Mouse (Mus musculus) urinary bladder, postnatal 25 days (tissue): ENCODE results near the gene Zfp618.

Experiments
- DNase-seq: peaks from one replicate; pipeline ENCODE4 v3.0.0; 2022; ENCODE audit warnings: low spot score

The Zfp618 gene

GRCm38 (mm10) chr4:62999321-62999720 is 33.9 kb downstream of the Zfp618 start:
- DNase-seq: no peak

- DNase-seq: no peak
Observed at GRCm38 (mm10) chr4:62999916-63000315, 34.5 kb downstream of the Zfp618 start.

- no peak for DNase-seq
Observed at GRCm38 (mm10) chr4:63000316-63001055, 35.1 kb downstream of the Zfp618 start.

DNA sequence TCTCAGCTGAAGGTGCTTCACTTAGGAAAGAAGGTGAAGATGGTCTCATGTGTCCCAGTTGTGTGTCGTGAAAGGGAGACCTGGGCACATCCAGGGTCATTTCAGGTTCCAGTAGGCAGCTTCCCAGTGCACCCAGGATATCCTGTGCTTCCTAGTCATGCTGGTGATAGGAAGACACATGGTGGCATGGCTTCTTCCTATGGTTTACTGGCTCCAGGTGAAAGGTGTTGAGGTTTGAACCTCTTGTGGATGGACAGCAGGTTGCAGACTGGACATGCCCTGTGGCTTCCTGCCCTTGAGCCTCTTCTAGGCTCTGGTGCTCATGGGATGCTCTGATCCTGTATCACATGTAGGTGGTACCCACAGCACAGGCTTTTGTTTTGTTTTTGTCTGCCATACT is 37.0 kb downstream of the Zfp618 start:
- no peak for DNase-seq

DNA sequence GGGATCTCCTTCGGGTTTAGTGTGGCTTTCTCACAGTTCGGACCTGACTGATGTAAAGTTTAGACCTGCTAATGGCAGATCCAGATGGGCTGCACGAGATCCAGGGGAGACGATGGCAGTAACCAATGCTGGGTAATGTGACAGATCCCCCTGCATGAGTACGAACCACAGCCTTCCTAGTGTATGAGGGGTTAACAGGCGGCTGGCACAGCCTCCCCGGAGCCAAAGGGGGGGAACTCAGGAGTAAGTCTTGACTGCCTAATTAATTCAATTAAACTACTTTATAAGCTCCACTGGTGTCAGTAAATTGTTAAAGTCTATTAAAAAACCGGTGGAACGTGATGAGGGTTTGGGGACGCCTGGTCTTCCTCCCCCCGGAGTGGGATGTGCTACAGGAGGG is 39.1 kb downstream of the Zfp618 start:
- DNase-seq: no peak

DNA sequence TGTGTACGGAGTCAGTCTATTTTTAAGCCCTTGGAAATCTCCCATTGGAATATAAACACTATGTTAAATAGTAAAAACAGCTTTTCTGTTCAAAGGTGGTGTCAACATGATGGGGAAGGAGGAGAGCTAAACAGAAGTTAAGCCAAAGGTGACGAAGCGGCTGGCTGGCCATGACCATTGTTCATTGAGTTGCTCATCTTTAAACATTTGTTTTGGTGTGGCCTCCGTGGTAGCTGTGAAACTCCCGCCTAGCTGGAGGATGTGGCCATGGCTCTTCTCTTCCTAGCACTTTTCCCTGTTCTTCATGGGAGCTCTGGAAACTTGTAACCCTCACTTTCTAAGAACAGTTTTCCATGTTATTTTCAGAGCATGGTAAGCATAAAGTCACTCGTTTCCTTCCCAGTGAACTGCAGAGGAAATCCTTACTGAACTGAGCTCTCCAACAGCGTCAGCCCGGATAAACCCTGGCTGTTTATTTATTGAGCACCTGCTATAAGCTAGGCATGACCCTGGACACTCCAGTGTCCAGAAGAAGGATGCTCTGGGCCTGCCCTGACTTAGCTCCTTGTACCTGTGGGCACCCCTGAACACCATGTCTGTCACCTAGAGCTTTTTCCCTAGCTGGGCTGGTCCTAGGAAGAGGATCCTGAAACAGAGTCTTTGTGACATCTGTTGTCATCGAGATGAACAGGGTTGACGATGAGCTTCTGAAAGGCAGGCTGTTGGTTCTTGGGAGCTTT is 40.2 kb downstream of the Zfp618 start:
- no peak for DNase-seq

GRCm38 (mm10) chr4:63006198-63007155 is 41.1 kb downstream of the Zfp618 start:
- no peak for DNase-seq

DNA sequence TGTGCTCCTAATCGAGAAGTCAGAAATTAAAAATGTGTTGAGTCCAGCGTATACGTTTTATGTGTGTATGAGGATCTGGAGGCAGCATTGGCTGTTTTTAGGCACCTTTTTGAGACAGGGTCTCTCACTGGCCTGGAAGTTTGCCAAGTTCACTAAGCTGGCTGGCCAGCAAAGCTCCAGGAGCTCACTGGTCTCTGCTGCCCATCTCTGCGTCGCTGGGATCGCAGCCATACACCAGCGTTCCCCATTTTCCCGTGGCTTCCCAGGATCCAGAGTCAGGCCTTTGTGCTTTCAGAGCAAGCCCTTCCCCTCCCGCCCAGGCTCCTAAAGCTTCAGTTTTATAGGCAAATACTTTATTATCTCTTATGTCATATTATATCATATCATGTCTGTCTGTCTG is 42.8 kb downstream of the Zfp618 start:
- no peak for DNase-seq

- no peak for DNase-seq
Observed at GRCm38 (mm10) chr4:63008822-63009221, 43.4 kb downstream of the Zfp618 start.

DNA sequence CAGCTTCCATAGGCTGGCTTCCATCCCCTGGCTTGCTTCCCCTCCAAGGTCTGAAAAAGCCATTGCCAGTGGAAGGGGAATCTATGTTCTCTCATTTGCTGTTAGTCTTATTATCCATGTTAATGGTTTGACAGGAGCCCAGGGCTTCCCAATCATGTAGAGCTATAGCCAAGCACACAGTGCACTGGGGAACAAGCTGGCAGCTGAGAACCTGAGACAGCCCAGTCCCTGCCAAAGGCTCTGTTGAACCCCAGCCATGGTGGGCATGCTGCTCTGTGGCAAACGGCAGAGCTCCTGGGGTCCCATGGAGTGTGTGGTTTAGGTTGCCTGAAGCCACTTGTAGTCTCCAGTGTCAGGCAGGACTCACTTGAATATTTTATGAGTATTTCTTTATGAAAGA is 44.4 kb downstream of the Zfp618 start:
- DNase-seq: no peak

DNA sequence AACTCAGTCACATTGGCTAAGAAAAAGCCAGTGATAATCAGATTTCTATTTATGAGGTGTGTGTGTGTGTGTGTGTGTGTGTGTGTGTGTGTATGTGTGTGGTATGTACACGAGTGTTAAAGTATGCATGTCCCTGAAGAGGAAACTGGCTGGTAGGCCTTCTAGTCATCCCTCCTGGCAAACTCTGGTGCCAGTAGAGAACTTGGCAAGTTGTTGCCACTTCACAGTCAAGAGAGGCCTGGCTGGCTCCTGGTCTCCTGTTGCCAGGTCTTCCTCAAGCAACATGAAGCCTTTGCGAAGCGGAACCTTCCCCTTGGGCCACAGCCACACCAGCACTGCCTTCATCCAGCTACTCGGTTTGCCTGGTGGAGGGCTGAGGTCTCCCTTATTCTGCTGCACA is 44.9 kb downstream of the Zfp618 start:
- no peak for DNase-seq

GRCm38 (mm10) chr4:63018616-63019015 is 53.2 kb downstream of the Zfp618 start:
- no peak for DNase-seq

DNA sequence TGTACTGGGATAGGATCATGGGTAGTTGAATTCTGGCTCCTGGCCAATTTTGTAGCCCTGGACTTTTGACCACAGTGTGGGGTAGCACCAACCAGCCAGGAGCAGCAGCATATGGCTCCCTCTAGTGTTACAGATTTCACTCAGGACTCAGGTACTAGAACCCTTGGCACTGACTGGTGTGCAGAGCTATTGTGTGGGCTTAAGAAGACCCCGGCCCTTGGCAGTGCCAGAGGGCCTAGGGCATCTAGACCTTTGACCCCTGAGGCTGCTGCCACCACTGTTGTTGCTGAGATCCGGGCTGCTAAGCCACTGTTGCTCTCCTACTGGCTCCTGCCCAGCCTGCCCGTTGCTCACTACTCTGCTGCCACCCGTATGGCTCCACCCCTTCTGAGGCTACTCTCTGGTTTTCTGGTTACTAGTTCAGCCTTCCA is 54.1 kb downstream of the Zfp618 start:
- DNase-seq: no peak

DNA sequence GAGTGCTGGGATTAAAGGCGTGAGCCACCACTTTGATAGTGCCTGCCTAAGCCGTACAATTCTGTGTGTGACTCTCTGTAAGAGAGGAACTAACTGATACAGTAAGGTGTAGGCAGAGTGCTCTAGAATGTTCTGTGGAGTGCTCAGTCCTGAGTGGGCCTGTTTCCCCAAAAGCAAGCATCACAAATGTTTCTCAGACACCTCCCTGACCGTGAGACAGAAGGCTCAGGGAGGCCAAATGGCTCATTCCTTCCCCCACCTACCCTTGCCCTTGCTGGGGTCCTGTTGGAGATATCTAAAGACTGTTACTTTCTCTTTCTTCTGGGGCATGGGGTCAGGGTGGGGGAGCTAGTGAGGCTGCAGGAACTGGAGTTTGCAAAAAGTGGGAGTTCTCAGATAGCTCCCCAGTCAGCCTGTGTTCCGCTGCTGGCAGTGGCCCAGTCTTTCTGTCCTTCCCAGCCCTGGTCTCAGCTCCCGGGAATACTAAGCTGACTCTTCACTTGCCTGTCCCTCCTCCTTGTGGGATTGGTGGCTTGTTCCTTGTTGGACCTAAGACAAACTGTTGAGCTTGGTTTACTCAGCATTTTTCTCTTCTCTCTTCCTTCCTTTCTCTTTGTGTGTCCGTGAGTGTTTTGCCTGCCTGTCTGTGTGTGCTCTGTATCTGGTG is 55.8 kb downstream of the Zfp618 start:
- peak; percentile 3 for DNase-seq

GRCm38 (mm10) chr4:63023465-63023864 is 58.1 kb downstream of the Zfp618 start:
- DNase-seq: no peak

- DNase-seq: no peak
Observed at GRCm38 (mm10) chr4:63024098-63024497, 58.7 kb downstream of the Zfp618 start.

DNA sequence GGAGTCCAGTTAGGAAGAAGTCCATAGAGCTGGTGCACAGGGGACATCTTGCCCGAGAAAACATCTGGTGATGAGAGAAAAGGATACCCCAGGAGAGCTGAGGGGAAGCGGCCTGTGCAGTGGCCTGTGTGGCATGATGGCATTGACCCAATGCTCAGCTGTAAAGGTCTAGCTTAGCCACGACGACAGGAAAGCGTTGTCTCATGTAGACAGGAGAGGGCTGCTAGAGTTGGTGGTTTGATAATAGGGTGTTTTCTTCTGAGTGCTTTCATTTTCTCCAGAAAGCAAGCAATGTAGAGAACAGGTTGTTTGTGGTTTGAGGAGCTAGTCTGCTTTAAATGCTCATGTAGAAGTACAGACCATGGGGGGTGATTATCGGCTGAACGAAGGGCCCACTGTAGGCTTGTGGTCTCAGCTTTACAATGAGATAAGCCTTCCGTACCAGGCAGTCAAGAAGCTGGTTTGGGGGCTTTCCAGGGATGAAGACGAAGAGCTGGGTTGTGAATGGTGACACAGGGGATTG is 59.4 kb downstream of the Zfp618 start:
- no peak for DNase-seq

- no peak for DNase-seq
Observed at GRCm38 (mm10) chr4:63025306-63025705, 59.9 kb downstream of the Zfp618 start.

- DNase-seq: no peak
Observed at GRCm38 (mm10) chr4:63026286-63026685, 60.9 kb downstream of the Zfp618 start.

- DNase-seq: no peak
Observed at GRCm38 (mm10) chr4:63027451-63027850, 62.1 kb downstream of the Zfp618 start.

GRCm38 (mm10) chr4:63030157-63030556 is 64.8 kb downstream of the Zfp618 start:
- no peak for DNase-seq

DNA sequence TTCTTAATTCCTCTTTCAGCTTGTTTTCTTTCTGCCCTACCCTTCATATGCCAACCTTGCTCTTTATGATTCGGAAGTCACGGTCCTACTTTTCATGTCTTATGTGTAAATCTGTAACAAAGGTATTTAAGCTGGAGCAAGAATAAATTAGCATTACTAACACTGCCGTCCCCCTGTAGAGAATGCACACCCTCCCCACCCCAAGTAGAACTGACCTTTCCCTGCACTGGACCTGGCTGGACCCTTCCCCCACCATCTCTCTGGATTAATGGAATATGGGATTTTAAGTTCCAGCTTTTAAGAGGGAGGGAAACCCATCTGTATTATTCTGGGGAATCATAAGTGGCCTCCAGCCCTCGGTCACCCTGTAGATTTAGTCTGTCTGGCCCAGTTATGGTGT is 65.9 kb downstream of the Zfp618 start:
- DNase-seq: no peak
